Mouse (Mus musculus): ENCODE data around the gene Rex1bd. TPM values are rescaled to one million over a fixed set of nuclear protein-coding genes. Genes with fewer than 3 reads are reported as not detected.
"Not testable (repeated sequence)": the region's sequence is repeated elsewhere in the genome, so short reads cannot be mapped to it uniquely, and the experiment has no call there.

Rex1bd gene
- total RNA-seq, 2 experiments from 2014 or later, result 155 to 174 TPM

DNA sequence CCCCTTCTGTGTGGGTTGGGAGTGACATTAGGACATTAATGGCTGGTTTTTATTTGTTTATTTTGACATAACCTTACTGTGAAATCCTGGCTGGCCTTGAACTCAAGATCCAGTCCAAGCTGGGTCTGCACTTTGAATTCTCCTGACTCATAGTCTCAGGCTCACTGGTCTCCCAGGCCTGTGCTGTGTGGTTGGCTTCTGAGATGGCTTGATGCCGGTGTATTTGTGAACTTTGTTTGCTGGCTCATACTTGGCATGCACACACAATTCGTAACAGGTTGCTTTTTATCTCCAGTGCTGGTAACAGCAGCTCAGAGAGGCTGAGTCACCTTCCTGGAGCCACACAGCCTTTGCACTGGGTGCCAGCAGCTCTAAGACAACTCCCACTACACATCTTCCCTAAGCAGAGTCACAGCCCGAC lies 23.2 kb upstream of the Rex1bd start:
- no peak for DNase-seq (ENCODE audit: low spot score in 2 of 2)

DNA sequence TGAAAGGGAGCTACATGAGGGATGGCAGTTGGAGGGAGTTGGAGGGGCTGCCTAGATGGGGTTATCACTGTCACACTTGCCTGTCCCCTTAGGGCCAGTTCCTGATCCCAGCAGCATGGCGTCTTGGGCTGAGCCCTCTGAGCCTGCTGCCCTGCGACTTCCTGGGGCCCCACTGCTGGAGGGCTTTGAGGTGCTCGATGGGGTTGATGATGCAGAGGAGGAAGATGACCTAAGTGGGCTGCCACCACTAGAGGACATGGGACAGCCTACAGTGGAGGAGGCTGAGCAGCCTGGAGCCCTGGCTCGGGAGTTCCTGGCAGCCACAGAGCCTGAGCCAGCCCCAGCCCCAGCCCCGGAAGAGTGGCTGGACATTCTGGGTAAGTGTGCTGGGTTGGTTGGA lies 22.7 kb upstream of the Rex1bd start:
- DNase-seq (ENCODE audit: low spot score in 2 of 2), result no peak

DNA sequence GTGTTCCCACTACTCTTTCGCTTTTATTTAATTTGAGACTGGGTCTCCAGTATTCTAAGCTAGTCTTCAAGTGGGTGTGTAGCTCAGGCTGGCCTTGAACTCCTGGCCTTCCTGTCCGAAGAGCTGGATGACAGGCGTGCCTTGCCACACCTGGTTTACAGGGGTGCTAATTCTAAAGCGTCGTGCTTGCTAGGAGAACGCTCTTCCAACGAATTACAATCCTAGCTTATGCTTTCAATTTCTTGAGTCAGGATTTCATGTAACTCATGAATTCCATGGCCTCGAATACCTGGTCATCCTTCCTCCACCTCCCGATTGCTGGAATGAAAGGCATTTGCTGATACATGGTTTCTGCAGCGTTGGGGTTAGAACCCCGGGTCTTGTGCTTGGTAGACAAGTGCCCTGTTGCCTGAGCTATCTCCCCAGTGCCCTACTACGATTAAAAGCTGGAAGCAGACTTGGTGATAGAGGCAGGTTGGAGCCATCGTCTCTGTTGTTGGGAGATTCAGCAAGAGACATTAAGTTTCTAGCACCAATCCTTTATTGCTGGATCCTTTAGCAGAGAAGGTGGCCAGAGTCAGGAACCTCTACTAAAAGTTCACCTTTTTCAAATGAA lies 21.7 kb upstream of the Rex1bd start:
- no peak for DNase-seq (ENCODE audit: low spot score in 2 of 2)

DNA sequence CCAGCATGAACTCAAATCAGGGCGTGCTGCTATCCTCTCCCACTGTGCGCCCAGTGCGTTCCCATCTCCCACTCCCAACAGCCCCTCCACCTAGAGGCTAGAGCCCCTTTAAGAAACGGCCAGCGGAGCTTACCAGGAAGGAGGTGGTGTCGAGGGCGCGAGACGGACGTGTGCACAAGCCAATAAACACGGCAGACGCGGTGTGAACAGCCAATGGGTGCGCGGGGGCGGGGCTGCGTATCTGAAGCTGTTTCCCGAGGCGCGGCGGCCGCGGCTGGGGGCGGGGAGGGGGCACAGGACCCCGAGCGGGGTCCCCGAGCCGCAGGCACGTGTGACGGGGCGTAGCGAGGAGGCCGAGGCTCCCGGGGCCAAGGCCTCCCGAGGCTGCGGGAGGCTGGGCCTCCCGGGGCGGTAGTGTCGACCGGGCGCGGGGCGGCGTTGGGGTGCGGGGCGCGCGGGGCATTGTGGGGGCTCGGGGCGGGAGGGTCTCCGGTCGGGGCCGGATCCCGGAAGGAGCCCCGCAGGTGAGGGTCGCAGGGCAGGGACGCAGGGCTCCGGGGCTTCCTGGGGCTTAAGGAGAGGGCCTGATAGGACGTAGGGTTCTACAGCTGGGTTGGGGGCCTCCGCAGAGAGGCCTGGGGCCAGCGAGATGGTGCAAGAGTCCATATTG lies 21.1 kb upstream of the Rex1bd start, which contains the start of the genes Fkbp8 and Kxd1:
Gene Fkbp8, plus strand, starts transcription at position 213 of the 670 bp plus-strand sequence.
Gene Kxd1, minus strand, starts transcription at position 445 of the 670 bp plus-strand sequence.
- peak; percentile 98 to 99 for DNase-seq (ENCODE audit: low spot score in 2 of 2)

DNA sequence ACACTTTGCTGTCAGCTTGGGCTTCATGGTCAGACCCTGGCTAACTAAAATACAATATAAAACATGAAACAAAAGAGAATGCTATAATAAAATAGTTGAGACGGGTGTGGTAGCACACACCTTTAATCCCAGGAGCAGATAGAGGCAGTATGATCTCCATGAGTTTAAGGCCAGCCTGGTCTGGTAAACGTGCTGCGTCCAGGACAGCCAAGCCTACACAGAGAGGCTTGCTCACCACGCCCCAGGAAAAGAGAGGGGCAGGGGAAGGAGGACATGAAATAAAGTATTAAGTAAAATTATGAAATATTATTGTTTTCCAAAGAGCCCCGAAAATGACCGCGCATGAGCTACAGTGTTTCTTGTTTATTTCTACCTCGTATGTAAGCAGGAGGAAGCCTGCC lies 20.6 kb upstream of the Rex1bd start:
- DNase-seq (ENCODE audit: low spot score in 2 of 2), result no peak

DNA sequence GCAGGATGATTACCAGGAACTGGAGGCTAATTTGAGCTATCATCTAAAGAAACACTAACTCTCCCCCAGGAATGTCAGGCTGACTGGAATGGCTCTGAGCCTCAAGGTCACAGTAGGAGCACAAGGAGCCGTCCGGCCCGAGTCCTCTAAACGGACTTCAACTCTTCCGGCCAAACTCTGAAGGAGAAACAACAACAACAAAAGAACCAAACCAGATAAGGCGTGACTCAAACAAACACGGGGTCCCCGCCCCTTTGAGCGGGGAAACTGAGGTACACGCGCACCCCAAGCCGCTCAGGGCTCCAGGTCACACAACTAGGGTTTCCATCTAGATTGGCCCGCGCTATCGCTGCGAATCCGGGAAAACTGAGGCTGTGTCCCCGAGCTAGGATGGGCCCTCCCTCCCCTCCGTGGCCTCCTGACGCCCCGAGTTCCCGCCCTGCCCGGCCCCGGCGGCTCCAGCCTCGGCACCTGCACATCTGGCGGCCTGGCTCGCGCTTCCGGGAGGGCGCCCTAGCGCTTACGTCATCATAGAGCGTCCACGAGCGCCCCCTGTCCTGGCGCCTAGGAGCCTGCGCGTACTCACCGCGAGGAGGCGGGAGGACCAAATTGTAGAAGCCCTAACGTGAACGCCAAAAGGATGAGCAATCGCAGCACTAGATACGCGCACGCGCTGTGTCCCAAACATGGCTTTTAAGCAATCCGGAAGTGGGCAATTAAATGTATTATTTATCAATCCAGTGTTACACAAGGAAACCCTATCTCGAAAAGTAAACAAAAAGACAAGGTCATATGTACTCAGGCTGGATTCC lies 16.2 kb upstream of the Rex1bd start:
- peak; percentile 94 to 96 for DNase-seq (ENCODE audit: low spot score in 2 of 2)

DNA sequence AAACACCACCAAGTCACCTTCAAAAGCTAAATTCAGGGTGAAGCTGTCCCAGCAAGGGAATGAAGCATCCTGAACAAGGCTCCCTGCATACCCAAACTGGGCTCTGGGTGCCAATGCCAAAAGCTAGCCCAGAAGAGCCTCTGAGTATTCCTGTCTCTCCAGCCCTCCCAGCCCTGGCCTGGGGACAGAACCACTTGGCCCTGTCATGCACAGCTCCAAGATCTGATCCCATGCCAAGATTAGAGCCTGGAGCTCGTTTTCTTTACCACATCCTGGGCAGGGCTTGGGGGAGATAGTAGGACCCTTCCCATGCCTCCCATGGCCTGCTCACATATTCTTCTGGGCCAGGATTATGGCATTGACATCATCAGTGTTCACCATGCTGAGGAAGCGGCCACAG lies 13.1 kb upstream of the Rex1bd start:
- DNase-seq (ENCODE audit: low spot score in 2 of 2), result no peak

DNA sequence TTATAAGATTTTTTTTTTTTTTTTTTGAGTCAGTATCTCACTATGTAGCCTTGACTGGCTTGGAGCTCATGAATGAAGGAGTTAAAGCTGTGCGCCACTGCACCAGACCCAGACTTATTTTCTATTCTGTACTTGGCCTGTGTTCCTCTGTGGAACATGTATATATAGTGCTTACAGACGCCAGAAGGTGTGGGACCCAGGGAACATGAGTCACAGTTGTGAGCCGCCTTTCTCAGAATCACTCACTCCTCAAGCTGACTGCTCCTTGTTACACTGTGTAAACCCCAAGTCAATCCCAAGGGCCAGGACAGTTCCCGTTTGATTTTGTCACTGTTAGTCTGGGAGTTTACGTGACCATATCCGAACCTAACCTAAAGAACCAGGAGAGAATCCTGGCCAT lies 12.5 kb upstream of the Rex1bd start:
- DNase-seq (ENCODE audit: low spot score in 2 of 2), result no peak

DNA sequence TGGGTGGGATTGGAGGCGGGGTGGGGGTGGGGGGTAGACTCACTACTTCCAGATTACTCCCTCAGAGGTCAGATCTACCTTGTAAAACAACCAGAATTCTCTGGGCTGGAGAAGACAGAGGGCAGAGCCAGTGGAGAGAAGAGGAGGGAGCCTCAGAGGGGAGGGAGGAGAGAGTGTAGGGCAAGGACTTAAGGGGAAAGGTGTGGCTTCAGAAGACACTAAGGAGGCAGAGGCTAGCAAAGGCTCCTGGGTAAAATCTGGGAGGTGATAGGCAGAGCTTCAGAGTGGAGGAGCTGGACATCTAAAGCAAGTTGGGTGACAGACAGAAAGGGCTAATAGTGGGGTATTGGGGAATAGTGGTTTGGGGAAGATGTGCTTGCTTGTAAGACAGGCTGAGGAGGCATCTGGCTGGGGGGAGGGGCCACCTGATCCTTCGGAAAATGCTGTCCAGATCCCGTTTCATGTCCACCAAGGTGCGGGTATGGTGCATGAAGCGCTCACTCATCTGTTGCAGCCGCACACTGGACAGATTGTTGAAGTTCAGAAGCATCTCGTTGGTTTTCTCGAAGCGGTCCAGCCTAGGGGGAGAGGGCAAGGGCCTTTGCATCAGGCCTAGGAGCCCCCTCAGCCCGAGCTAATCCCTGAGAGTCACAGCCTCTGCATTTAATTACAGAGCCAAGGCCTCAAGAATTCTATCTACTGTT lies 11.5 kb upstream of the Rex1bd start:
- DNase-seq (ENCODE audit: low spot score in 2 of 2), result no peak

DNA sequence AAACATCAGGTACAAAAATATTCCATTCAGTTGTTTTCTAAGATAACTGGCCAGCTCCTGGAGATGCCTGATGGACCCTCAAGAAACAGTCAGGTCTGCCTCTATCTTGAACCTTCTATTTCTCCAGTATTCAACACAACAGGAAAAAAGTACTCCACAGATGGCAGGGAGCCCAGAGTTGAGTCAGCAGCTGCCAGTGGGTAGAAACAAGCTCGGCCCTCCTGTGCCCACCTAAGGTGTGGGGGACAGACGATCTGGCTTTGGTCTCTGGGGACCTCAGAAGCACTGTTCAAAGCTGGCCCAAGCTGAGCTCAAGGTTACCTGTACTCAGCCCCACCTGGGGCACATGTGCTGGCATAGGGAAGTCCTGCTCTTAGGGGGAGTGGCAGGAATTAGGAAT lies 6.9 kb upstream of the Rex1bd start:
- DNase-seq (ENCODE audit: low spot score in 2 of 2), result peak; percentile 56 to 57

DNA sequence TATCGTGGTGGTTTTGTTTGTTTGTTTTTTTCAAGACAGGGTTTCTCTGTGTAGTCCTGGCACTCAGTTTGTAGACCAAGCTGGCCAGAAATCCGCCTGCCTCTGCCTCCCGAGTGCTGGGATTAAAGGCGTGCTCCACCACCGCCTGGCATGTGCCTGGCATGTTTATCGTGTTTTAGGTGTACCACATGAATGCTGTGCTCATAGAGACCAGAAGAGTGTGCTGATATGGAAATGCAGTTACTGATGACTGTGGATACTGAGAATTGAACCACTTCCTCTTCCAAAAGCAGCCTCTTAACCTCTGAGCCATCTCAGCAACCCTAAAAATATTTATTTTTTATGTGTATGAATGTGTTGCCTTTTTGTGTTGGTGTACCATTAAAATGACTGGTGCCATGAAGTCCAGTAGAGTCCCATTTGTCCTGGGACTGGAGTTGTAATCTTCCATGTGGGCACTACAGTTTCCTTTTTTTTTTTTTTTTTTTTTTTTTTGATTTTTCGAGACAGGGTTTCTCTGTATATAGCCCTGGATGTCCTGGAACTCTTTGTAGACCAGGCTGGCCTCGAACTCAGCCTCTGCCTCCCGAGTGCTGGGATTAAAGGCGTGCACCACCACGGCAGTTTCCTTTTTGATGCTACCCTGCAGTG lies 5.8 kb upstream of the Rex1bd start:
- DNase-seq (ENCODE audit: low spot score in 2 of 2), result no peak

DNA sequence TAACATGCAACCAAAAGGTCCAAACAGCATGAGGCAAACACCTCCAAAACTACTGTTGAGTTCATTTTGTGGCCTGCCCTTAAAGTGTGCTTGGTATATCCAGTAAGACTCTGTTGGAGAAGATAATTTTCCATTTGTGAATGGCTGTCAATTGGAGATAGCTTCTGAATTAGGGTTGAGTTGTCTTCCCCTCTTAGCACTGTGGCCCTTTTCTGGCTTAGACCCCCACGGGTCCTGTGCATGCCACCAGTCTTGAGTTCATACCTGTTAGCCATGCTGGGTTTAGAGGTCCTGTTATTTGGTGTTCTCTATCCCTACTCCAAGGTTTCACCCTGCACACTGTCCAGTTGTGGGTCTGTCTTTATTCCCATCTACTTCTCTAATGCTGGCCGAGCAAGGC lies 5.2 kb upstream of the Rex1bd start:
- DNase-seq (ENCODE audit: low spot score in 2 of 2), result no peak

DNA sequence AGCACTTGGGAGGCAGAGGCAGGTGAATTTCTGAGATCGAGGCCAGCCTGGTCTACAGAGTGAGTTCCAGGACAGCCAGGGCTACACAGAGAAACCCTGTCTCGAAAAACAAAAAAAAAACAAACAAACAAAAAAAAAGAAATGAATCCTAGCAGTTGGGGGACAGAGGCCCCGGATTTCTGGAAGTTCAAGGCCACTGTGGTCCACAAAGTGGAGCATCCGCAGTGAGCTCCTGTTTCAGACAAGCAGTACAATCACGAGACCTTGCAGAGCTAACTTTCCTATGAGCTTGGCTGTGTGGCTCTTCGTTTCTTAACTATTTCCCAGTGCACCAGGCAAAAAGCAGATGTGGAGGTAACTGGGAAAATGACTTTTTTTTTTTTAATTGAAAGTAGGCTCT lies 4.6 kb upstream of the Rex1bd start:
- not testable (repeated sequence) for DNase-seq (ENCODE audit: low spot score in 2 of 2)

DNA sequence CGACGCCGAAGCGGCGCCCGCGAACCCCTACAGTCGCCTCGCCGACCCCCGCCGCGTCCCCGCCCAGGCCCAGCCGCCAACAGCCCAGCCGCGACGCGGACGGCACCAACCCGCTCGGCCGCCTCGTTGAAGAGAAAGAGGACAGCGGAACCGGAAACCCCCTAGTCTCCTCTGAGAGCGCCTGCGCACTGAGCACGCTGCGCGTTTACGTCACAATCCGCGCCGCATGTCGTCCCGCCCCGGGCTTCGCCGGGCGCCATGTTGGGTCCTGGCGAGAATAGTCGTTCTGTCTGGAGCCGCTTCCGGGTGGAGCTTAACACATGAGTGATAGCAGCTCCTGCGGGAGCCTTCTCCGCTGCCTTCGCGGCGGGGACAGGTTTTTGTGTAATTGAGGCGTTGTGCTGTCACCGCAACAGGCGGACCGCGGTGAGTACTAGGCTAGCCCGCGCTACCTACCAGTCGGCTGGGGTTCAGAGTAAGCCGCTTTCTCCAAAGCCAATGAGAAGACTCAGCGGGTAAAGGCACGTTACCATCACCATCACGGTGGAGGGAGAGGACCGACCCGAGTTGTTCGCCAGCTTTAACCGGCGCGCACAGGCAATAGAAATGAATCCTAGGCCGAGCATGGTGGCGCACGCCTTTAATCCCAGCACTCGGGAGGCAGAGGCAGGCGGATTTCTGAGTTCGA lies 3.8 kb upstream of the Rex1bd start, which contains the start of gene Uba52:
Gene Uba52, minus strand, starts transcription at position 574 of the 688 bp plus-strand sequence.
- DNase-seq (ENCODE audit: low spot score in 2 of 2), result peak; percentile 95

DNA sequence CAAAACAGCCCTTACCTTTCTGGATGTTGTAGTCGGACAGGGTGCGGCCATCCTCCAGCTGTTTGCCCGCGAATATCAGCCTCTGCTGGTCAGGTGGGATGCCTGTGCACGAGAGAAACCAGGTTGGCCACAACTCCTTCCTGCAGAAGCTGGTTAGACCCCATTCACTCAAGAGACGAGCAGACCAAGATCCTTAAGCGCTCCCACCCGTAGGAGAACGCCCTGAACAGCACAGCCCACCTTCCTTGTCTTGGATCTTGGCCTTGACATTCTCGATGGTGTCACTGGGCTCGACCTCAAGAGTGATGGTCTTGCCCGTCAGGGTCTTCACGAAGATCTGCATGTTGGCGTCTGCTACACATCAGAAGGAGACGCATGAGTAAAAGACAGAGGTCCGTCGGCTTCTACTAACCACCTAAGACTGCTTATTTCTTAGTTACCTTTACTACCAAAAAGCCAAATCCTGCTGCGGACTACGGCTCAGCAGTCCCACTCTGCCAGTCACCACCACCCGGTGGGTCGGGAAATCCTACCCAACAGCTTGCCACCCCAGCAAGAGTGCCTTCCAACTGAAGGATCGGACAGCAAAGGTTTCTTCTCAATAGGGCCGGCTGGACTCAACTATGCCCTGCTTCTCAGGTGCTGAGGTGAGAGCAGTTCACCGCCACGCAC lies 2.9 kb upstream of the Rex1bd start:
- no peak for DNase-seq (ENCODE audit: low spot score in 2 of 2)

DNA sequence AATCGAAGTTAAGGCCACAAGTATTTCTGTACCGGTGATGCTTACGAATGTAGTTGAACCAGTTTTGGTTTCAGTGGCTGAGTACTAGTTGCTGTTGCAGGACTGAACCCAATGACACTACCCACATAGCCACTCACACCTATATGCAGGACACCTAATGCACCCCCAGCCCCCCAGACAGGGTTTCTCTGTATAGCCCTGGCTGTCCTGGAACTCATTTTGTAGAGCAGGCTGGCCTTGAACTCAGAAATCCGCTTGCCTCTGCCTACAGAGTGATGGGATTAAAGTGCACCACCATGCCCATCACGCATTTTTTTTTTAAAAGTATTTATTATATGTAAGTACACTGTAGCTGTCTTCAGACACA lies 458 bp upstream of the Rex1bd start:
- DNase-seq (ENCODE audit: low spot score in 2 of 2), result no peak

DNA sequence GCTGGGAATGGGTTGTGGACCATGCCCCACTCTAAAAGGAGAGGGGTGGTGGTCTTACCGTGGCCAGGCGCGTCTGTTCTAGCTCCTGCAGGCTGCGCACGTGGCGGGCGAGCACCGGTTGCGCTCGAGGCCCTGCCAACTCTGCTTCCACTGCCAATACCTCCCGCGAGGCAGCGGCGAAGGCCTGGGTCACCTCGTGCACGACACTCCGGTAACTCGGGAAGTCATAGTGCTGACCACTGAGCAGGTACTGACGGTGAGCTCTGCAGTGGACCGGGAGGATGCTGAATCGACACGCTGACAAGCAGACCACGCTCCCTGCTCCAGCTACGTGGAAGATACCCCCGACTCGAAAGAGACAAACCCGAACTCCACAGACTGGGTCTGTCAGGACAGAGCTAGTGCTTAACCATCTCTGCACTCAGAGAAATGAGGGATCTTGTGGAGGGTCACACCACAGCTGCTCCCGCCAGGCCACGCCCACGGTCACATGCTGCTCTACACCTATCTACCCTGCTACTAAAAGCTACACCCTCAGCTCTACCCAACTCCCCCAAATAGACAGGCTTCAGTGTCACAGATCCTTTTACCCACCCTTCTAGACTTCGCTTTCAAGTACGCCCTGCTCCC lies 739 bp downstream of the Rex1bd start:
- no peak for DNase-seq (ENCODE audit: low spot score in 2 of 2)

DNA sequence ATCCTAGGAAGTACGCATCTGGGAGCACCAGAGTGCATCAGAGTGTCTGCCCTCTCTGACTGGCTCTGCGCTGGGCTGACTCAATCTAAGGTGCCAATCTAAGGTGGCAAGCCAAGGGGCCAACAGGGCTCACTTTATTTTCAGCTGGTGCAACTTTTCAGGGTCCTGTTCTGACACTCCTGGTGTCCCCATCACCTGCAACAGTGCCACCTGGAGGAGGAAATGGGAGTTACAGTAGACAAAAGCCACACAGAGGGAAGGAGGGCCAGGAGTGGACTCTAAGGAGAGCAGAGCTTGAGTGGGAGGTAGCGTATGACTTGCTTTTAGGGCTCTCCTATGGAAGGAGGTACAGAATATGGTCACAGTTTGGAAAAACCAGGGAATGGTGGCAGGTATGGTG lies 1.7 kb downstream of the Rex1bd start:
- peak; percentile 79 to 80 for DNase-seq (ENCODE audit: low spot score in 2 of 2)

DNA sequence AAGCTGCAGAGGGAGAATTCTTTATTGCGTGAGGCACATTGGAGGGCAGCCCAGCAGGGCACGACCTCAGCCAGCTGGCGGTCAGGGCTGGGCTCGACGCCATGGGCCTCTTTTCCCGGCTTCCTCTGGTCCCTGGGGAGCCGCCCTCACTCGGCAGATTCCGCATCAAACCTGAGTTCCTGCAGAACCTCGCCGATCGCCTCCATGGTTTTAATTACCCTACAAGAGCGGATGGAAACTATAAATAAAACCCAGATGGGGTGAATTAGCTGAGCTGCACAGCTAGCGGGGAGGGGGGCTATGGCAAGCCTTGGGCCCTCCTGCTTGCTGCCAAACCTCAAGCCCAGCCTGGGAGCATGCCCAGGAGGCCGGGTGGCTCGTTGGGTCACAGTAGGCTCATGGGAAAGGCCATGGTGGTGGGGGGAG lies 2.2 kb downstream of the Rex1bd start:
- DNase-seq (ENCODE audit: low spot score in 2 of 2), result peak in 1 of 2 experiments; percentile 65
